Mouse (Mus musculus): Measurements from ENCODE around the gene Ei24.

The Ei24 gene

GRCm38 (mm10) chr9:36796781-36797555 is at the start of gene Ei24:
Gene Ei24, minus strand, starts transcription at chr9:36797393.
- DNase-seq (ENCODE audit: low read depth, low spot score), result peak; percentile 59

DNA sequence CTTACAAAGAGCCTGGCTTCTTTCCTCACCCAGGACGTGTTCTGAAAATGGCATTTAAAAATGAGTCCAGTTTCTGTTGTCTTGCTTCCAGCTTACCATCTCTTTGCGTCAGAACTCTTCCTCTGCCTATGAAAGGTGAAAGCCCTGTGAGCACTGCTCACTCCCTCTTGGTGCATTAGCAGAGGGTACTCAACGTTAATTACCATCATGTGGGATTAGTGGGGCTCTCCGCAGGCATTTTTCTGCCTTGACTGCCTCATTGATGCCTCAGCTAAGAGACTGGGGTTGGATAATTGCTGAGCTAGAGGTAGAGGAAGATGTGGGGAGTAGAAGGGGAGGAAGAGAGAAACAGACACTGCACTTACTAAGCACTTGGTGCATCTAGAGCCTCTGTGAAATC is 49.2 kb upstream of the Ei24 start:
- DNase-seq (ENCODE audit: low read depth, low spot score), result no peak

GRCm38 (mm10) chr9:36833914-36834313 is 36.7 kb upstream of the Ei24 start:
- DNase-seq (ENCODE audit: low read depth, low spot score), result no peak

GRCm38 (mm10) chr9:36833043-36833881 is 36.1 kb upstream of the Ei24 start:
- no peak for DNase-seq (ENCODE audit: low read depth, low spot score)

GRCm38 (mm10) chr9:36832529-36832928 is 35.3 kb upstream of the Ei24 start:
- DNase-seq (ENCODE audit: low read depth, low spot score), result peak; percentile 16

GRCm38 (mm10) chr9:36831401-36831800 is 34.2 kb upstream of the Ei24 start:
- no peak for DNase-seq (ENCODE audit: low read depth, low spot score)

- no peak for DNase-seq (ENCODE audit: low read depth, low spot score)
These were observed 29.6 kb upstream of the Ei24 start for GRCm38 (mm10) chr9:36826612-36827363.

- DNase-seq (ENCODE audit: low read depth, low spot score), result no peak
These were observed 24.8 kb upstream of the Ei24 start for GRCm38 (mm10) chr9:36822024-36822423.

- no peak for DNase-seq (ENCODE audit: low read depth, low spot score)
These were observed 24.4 kb upstream of the Ei24 start, which contains the start of gene Fez1 for GRCm38 (mm10) chr9:36821644-36822000. Gene Fez1, plus strand, starts transcription at chr9:36821864.

DNA sequence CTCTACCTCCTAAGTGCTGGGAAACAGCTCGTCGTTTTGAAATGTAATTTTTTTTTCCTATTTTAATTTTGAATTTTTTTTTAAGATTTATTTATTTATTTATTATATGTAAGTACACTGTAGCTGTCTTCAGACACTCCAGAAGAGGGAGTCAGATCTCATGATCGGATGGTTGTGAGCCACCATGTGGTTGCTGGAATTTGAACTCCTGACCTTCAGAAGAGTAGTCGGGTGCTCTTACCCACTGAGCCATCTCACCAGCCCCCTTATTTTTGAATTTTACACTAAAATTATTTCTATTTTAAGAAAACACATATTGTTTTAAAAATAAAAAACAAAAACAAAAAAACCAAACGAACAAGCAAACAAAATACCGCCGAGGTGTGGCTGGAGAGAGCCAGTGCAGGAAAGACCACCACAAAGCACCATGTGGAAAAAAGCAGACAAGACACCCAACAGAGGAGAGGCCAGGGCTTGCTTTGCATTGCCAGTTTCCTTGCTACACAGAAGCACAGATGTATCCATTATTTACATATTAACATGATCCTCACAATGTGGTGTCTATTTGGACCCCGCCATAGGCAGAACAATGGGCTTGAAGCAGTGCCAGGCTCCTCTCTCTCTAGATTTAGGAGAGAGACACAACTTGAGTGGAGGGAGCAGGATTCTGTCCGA is 23.9 kb upstream of the Ei24 start:
- no peak for DNase-seq (ENCODE audit: low read depth, low spot score)

DNA sequence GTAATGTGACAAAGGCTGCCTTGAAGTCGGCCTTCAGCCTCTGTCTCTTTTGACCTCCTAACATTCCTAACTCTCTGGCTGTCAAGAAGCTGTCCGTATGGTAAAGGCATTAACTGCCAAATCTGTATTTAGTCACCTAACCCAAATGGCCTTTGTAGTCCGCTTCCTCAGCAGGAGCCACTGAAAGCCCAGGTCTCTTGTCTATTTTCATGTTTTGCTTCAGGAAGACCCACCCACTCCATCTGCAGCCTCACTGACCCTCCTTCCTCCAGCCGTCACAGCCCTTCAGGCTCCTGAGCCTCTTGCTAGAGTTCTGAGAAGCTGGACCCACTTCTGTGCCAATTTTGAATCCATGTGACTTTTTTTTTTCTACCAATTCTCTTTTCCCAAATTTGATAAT is 21.7 kb upstream of the Ei24 start:
- no peak for DNase-seq (ENCODE audit: low read depth, low spot score)

DNA sequence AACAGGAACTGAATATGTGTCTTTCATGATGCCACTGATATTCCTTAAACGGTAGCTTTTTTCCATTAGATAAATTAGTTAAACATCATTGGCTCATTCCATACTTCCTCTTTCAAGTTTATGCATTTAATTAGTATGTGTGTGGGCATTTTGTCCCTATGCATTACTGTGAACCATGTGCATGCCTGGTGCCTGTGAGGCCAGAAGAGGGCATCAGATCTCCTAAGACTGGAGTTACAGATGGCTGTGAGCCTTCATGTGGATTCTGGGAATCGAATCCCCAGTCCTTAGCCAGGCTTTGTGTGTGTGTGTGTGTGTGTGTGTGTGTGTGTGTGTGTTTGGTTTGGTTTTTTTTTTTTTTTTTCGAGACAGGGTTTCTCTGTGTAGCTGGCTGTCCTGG is 17.3 kb upstream of the Ei24 start:
- no peak for DNase-seq (ENCODE audit: low read depth, low spot score)

- no peak for DNase-seq (ENCODE audit: low read depth, low spot score)
These were observed 11.1 kb upstream of the Ei24 start for GRCm38 (mm10) chr9:36808126-36808785.

DNA sequence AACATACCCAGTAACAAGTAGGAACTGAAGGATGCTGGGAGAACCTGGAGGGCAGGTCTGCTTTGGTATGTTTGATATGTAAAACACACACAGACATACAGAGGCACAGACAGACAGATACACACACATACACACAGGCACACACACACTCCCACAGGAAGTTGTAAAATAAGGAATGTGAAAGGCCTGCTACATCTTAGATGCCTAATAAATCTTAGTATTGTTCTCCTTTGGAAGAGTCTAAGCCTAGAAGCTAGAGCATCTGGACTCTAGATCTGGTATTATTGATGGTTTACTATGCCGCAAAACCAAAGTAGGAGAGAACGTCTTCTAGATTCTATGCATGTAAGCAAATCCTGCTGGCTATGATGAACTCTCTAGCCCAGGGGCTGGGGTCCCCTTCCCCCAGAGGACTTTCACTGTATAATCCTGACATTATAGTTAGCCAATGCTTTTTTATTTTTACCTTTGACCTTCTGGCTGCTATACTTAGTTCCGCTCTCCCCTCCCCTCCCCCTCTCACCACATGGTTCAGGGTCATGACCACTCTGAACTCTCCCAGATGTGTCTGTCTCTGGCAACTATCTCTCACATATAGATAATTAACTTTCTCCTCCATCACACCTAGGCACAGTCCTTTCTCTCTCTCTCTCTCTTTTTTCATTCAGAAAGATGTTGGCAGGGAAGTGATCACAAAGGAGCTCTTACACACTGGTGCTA is 8.2 kb upstream of the Ei24 start:
- DNase-seq (ENCODE audit: low read depth, low spot score), result no peak

DNA sequence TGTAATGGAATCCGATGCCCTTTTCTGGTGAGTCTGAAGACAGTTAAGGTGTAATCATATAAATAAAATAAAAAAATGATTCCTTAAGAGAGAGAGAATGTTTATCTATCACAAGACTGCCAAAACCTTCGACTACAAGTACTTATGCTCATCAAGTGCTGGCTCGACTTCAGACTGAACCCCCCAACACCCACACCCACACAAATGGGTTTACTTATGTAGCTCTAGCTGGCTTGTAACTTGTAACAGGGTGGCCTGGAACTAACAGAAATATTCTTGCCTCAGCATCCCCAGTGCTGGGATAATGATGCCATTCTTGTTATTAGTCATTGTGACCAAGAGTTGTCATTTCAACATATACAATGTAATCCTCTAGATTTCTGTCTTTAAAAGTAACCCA is 6.7 kb upstream of the Ei24 start:
- no peak for DNase-seq (ENCODE audit: low read depth, low spot score)

GRCm38 (mm10) chr9:36803386-36803785 is 6.2 kb upstream of the Ei24 start:
- no peak for DNase-seq (ENCODE audit: low read depth, low spot score)

- no peak for DNase-seq (ENCODE audit: low read depth, low spot score)
These were observed 5.8 kb upstream of the Ei24 start for GRCm38 (mm10) chr9:36802951-36803350.

GRCm38 (mm10) chr9:36801961-36802360 is 4.8 kb upstream of the Ei24 start:
- no peak for DNase-seq (ENCODE audit: low read depth, low spot score)

GRCm38 (mm10) chr9:36796224-36796623 is 969 bp downstream of the Ei24 start:
- DNase-seq (ENCODE audit: low read depth, low spot score), result no peak

DNA sequence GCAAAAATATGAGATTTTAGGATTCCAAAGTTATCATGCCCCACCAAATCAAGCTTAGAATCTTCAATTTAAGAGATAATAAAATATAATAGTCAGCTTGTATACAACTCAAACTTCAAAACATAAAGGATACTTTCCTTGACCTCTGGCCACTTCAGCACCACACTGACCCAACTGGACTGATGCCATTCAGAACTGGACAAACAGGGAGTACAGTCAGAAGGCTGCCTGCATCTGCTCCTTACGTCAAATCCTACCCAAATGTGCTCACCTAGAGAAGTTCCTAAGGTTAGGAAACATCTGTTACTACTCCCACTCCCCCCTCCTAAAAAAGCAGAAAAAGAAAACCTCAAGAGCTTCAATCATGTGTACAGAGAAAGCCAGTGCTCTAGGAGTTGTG is 1.6 kb downstream of the Ei24 start:
- no peak for DNase-seq (ENCODE audit: low read depth, low spot score)
